Mouse (Mus musculus) bone marrow macrophage, adult 2 months (primary cell): ENCODE measurements around the gene Hsdl1.

Source experiments
- CTCF ChIP-seq: IDR thresholded peaks from 2 replicates; pipeline ENCODE4 v1.5.1; 2012; ENCODE audit warnings: low read depth, mild to moderate bottlenecking, low read length, moderate library complexity
- POLR2A ChIP-seq: IDR thresholded peaks from 2 replicates; pipeline ENCODE4 v1.6.1; 2012; ENCODE audit warnings: mild to moderate bottlenecking, low read depth, low read length, borderline replicate concordance

DNA sequence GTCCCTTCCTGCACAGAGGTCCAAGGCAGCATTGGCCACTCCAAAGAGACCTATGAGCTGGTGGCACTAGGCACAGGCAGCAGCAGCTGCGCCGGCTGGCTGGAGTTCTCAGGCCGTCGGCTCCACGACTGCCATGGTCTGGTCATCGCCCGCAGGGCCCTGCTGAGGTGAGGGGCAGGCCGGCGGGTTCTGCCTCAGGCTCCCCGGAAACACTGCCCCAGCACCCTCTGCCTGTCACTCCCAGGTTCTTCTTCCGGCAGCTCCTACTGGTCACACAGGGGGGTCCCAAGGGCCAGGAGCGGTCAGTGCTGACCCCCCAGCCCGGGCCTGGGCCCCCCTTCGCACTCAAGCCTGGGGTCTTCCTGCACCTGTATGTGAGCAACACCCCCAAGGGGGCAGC lies 40.1 kb upstream of the Hsdl1 start:
- TF ChIP-seq CTCF (no peak), POLR2A (no peak)
